Mouse (Mus musculus): ENCODE data around the gene Bzw1. TPM values are rescaled to one million over a fixed set of nuclear protein-coding genes. Genes with fewer than 3 reads are reported as not detected.

Gene Bzw1
- total and polyA plus RNA-seq, 2 experiments from 2014 or later, result 59.3 to 163 TPM

- Histone ChIP-seq H3K4me3 (ENCODE audit: low read depth, low read length) (no peak overlapping the region), H3K9ac (replicated peaks; ENCODE audit: low read depth, low read length) (no peak overlapping the region), H3K4me1 (ENCODE audit: control insufficient read depth, insufficient read depth) (no peaks in the 10 kb centered on the region), H3K9me3 (replicated peaks; ENCODE audit: control insufficient read depth, low read length) (no peaks in the 10 kb centered on the region), H3K4me2 (ENCODE audit: low read depth, low read length) (no peak overlapping the region), H3K27me3 (ENCODE audit: control insufficient read depth, insufficient read depth, low read length) (no peaks in the 10 kb centered on the region), H3K27ac (ENCODE audit: low read depth) (no peak overlapping the region), H3K36me3 (replicated peaks; ENCODE audit: control insufficient read depth, insufficient read depth, low read length) (peaks cover 72% of the 10 kb centered on the region)
- no peak for ATAC-seq (ENCODE audit: insufficient read depth, low read depth)
- 83% methylated on average over 3 of the region's 3 CpGs for WGBS
- TF ChIP-seq CTCF (IDR thresholded peaks at IDR 0.05; ENCODE audit: low read depth), result no peak
- no peak for TF ChIP-seq EP300 (IDR thresholded peaks at IDR 0.05; ENCODE audit: low read depth)
- DNase-seq (ENCODE audit: low spot score), result no peak
Observed at GRCm38 (mm10) chr1:58410198-58410588, 17.5 kb downstream of the Bzw1 start.

- Histone ChIP-seq H3K27me3 (ENCODE audit: control insufficient read depth, insufficient read depth, low read length) (no peaks in the 10 kb centered on the region), H3K9me3 (replicated peaks; ENCODE audit: control insufficient read depth, low read length) (no peaks in the 10 kb centered on the region), H3K9ac (replicated peaks; ENCODE audit: low read depth, low read length) (no peak overlapping the region), H3K36me3 (replicated peaks; ENCODE audit: control insufficient read depth, insufficient read depth, low read length) (peaks cover 73% of the 10 kb centered on the region), H3K27ac (ENCODE audit: low read depth) (no peak overlapping the region), H3K4me3 (ENCODE audit: low read depth, low read length) (no peak overlapping the region), H3K4me2 (ENCODE audit: low read depth, low read length) (no peak overlapping the region), H3K4me1 (ENCODE audit: control insufficient read depth, insufficient read depth) (no peaks in the 10 kb centered on the region)
- ATAC-seq (ENCODE audit: insufficient read depth, low read depth), result no peak
- TF ChIP-seq EP300 (IDR thresholded peaks at IDR 0.05; ENCODE audit: low read depth) (no peak), CTCF (IDR thresholded peaks at IDR 0.05; ENCODE audit: low read depth) (no peak)
- WGBS, result 84% methylated on average over 7 of the region's 7 CpGs
- no peak for DNase-seq (ENCODE audit: low spot score)
Observed at GRCm38 (mm10) chr1:58410776-58411175, 18.1 kb downstream of the Bzw1 start.

- DNase-seq (ENCODE audit: low spot score), result no peak
- no peak for ATAC-seq (ENCODE audit: insufficient read depth, low read depth)
- TF ChIP-seq CTCF (IDR thresholded peaks at IDR 0.05; ENCODE audit: low read depth), result peak; percentile 27; the same call in 1 of the 2 replicates
- no peak for TF ChIP-seq EP300 (IDR thresholded peaks at IDR 0.05; ENCODE audit: low read depth)
Observed at GRCm38 (mm10) chr1:58415442-58415841, 22.7 kb downstream of the Bzw1 start.

GRCm38 (mm10) chr1:58416048-58416447 is 23.4 kb downstream of the Bzw1 start:
- Histone ChIP-seq H3K9ac (replicated peaks; ENCODE audit: low read depth, low read length) (no peak overlapping the region), H3K27me3 (ENCODE audit: control insufficient read depth, insufficient read depth, low read length) (no peaks in the 10 kb centered on the region), H3K36me3 (replicated peaks; ENCODE audit: control insufficient read depth, insufficient read depth, low read length) (peaks cover 91% of the 10 kb centered on the region), H3K4me1 (ENCODE audit: control insufficient read depth, insufficient read depth) (peaks cover under 1% of the 10 kb centered on the region; the same call in 1 of the 2 replicates), H3K27ac (ENCODE audit: low read depth) (no peak overlapping the region), H3K9me3 (replicated peaks; ENCODE audit: control insufficient read depth, low read length) (no peaks in the 10 kb centered on the region), H3K4me2 (ENCODE audit: low read depth, low read length) (no peak overlapping the region), H3K4me3 (ENCODE audit: low read depth, low read length) (no peak overlapping the region)
- TF ChIP-seq CTCF (IDR thresholded peaks at IDR 0.05; ENCODE audit: low read depth) (no peak), EP300 (IDR thresholded peaks at IDR 0.05; ENCODE audit: low read depth) (no peak)
- ATAC-seq (ENCODE audit: insufficient read depth, low read depth) (no peak), DNase-seq (ENCODE audit: low spot score) (no peak)
- WGBS, result 82% methylated on average over 2 of the region's 2 CpGs

More at GRCm38 (mm10) chr1:58415442-58415841, 22.7 kb downstream of the Bzw1 start:
- Histone ChIP-seq H3K9me3 (replicated peaks; ENCODE audit: control insufficient read depth, low read length) (no peaks in the 10 kb centered on the region), H3K9ac (replicated peaks; ENCODE audit: low read depth, low read length) (no peak overlapping the region), H3K4me3 (ENCODE audit: low read depth, low read length) (no peak overlapping the region), H3K4me2 (ENCODE audit: low read depth, low read length) (no peak overlapping the region), H3K27me3 (ENCODE audit: control insufficient read depth, insufficient read depth, low read length) (no peaks in the 10 kb centered on the region), H3K4me1 (ENCODE audit: control insufficient read depth, insufficient read depth) (no peaks in the 10 kb centered on the region), H3K36me3 (replicated peaks; ENCODE audit: control insufficient read depth, insufficient read depth, low read length) (peaks cover 94% of the 10 kb centered on the region), H3K27ac (ENCODE audit: low read depth) (no peak overlapping the region)
- WGBS, result 29% methylated on average over 1 of the region's 1 CpGs

GRCm38 (mm10) chr1:58420032-58420431 is 27.3 kb downstream of the Bzw1 start:
- H3K4me1 ChIP-seq (ENCODE audit: control insufficient read depth, insufficient read depth), result peaks cover 10% of the 10 kb centered on the region
- no peak overlapping the region for H3K4me3 ChIP-seq (ENCODE audit: low read depth, low read length)
- H3K27ac ChIP-seq (ENCODE audit: low read depth), result no peak overlapping the region
- ATAC-seq (ENCODE audit: insufficient read depth, low read depth) (no peak), DNase-seq (ENCODE audit: low spot score) (no peak)
- no peak overlapping the region for H3K9ac ChIP-seq (replicated peaks; ENCODE audit: low read depth, low read length)
- TF ChIP-seq CTCF (IDR thresholded peaks at IDR 0.05; ENCODE audit: low read depth) (no peak), EP300 (IDR thresholded peaks at IDR 0.05; ENCODE audit: low read depth) (no peak)
- H3K27me3 ChIP-seq (ENCODE audit: control insufficient read depth, insufficient read depth, low read length), result no peaks in the 10 kb centered on the region
- no peaks in the 10 kb centered on the region for H3K9me3 ChIP-seq (replicated peaks; ENCODE audit: control insufficient read depth, low read length)
- 70% methylated on average over 10 of the region's 10 CpGs for WGBS
- H3K4me2 ChIP-seq (ENCODE audit: low read depth, low read length), result no peak overlapping the region
- peaks cover 61% of the 10 kb centered on the region for H3K36me3 ChIP-seq (replicated peaks; ENCODE audit: control insufficient read depth, insufficient read depth, low read length)

GRCm38 (mm10) chr1:58420961-58421360 is 28.3 kb downstream of the Bzw1 start:
- Histone ChIP-seq H3K4me2 (ENCODE audit: low read depth, low read length) (peak overlapping the region; percentile 24), H3K27ac (ENCODE audit: low read depth) (no peak overlapping the region), H3K9me3 (replicated peaks; ENCODE audit: control insufficient read depth, low read length) (no peaks in the 10 kb centered on the region), H3K27me3 (ENCODE audit: control insufficient read depth, insufficient read depth, low read length) (no peaks in the 10 kb centered on the region), H3K4me3 (ENCODE audit: low read depth, low read length) (no peak overlapping the region), H3K4me1 (ENCODE audit: control insufficient read depth, insufficient read depth) (peaks cover 10% of the 10 kb centered on the region), H3K9ac (replicated peaks; ENCODE audit: low read depth, low read length) (no peak overlapping the region), H3K36me3 (replicated peaks; ENCODE audit: control insufficient read depth, insufficient read depth, low read length) (peaks cover 52% of the 10 kb centered on the region)
- 25% methylated on average over 7 of the region's 7 CpGs for WGBS
- no peak for TF ChIP-seq EP300 (IDR thresholded peaks at IDR 0.05; ENCODE audit: low read depth)
- no peak for TF ChIP-seq CTCF (IDR thresholded peaks at IDR 0.05; ENCODE audit: low read depth)
- DNase-seq (ENCODE audit: low spot score) (peak; percentile 29), ATAC-seq (ENCODE audit: insufficient read depth, low read depth) (no peak)

Data from heart, postnatal 0 days (tissue).